Mouse (Mus musculus): ENCODE measurements around the gene Zfp524.

Zfp524 gene

DNA sequence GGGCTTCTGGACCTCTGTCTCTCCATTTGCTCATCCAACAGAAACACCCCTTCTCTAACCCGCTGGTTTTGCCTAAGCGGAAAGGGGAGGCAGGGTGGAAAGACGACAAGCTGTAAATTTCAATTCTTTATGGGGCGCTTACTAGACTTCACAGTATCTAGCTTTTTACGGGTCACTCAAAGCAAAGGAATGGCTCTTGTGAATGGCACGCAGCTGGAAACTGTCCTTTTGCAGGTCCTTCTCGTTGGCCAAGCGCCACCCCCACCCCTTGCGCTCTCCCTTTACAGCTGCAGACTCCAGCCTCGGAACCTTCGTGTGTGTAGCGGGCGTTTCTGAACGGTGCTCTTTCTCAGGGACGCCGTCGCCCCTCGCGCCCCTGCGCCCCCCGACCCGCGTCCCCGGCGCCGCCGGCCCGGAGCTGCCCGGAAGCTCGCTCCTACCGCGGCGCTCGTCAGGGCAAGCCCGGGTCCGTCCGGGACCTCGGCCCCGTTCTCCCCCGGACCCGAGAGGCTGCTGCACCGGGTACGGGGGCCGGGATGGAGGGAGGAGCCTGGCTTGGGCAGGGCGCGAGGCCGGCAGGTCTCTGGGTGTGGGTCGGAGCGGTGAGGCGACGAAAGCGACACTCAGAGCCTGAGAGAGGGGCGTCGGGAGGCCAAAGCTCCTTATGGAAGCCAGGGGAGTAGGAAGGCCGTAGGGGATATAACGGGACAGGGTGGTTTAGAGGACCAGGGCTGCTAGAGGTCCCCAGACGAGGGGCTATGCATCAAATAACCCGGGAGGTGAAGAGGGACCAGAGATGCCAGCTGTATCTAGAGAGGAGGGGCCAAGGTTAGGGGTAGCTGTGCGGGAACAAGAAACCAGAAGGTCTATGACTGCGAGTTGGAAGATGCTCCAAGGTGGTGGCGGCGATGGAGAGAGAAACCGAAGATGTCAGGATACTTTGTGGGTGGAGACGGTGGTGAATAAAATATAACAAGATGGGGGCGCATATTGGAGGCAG is 37.3 kb downstream of the Zfp524 start, which contains the start of gene Zfp580:
Zfp580 (plus strand) TSS at position 346 of the 1,000 bp plus-strand sequence.
- DNase-seq (ENCODE audit: low spot score) = peak; percentile 73

DNA sequence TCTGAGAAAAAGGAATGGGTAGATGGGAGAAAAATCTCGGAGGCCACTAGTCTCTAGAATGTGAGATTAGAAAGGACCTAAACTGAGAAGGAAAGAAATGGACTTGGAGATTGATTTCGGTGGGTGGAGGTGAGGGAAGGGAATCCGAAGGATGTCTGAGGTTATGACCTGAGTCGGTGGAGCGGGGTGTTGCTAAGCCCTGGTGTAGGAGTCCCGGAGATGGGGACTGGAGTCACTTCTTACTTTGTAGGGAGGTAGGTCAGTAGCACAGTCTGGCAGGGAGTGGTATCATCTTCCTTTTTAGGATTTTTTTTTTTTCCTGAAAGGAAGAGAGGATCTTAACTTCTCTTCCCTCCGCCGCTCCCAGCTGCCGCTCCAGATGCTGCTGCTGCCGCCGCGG is 38.2 kb downstream of the Zfp524 start:
- DNase-seq (ENCODE audit: low spot score) = no peak

DNA sequence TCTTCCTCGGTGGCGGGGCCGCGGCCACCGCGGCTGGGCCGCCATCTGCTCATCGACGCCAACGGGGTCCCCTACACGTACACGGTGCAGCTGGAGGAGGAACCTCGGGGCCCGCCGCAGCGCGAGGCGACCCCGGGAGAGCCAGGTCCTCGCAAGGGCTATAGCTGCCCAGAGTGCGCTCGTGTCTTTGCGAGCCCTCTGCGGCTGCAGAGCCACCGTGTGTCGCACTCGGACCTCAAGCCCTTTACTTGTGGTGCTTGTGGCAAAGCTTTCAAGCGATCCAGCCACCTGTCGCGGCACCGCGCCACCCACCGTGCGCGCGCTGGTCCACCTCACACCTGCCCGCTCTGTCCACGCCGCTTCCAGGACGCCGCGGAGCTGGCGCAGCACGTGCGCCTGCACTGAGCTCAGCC is 38.7 kb downstream of the Zfp524 start:
- no peak for DNase-seq (ENCODE audit: low spot score)

GRCm38 (mm10) chr7:5053456-5054179 is 39.4 kb downstream of the Zfp524 start:
- no peak for DNase-seq (ENCODE audit: low spot score)

DNA sequence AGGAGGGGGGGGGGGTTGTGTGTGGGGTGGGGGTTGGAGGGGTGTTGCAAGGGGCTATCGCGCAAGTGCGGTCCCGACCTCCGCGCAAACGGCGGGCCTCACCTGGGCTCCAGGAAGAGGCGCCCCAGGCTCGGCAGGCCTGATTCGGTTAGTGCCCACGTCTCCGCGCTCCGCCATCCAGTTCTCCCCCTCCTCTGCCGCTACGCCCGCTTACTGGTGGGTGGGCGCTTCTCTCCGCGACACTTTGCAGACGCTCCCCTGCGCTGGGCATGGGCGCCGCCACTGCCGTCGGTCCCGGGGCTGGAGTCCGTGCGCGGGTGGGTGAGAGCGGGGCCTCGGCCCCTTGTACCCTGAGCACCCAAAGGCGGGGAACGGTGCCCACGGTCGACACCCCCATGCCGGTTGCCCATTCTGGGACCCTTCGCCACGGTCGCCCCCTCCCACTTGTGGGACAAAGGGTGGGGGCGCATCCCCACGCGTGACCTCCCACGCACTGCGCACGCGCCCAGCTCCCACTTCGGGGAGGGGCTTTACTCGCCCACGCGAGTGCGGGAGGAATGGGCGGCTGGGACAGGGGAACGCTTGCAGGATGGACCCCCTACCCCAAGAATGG is 42.5 kb downstream of the Zfp524 start:
- no peak for DNase-seq (ENCODE audit: low spot score)

GRCm38 (mm10) chr7:5057381-5057780 is 43.2 kb downstream of the Zfp524 start:
- no peak for DNase-seq (ENCODE audit: low spot score)

- DNase-seq (ENCODE audit: low spot score) = no peak
Observed at GRCm38 (mm10) chr7:5057804-5058203, 43.6 kb downstream of the Zfp524 start.

DNA sequence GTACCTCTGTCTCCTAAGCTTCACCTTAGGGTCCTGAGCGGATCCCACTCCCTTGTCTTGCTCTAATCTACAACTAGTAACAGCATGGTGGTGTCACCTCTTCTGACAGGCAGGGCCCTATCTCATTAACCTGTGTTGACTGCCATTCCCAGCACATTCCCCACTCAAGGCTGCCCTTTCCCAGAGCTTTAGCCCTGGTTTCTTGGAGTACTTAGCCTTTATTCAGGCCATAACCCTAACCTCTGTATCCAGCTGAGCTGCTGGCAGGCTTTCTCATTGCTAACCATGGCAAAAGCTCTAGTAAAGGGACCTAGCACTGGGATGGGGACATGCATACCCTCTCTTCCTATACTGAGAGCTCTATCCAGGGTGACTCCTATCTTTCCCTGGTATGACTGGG is 44.4 kb downstream of the Zfp524 start:
- DNase-seq (ENCODE audit: low spot score) = no peak

DNA sequence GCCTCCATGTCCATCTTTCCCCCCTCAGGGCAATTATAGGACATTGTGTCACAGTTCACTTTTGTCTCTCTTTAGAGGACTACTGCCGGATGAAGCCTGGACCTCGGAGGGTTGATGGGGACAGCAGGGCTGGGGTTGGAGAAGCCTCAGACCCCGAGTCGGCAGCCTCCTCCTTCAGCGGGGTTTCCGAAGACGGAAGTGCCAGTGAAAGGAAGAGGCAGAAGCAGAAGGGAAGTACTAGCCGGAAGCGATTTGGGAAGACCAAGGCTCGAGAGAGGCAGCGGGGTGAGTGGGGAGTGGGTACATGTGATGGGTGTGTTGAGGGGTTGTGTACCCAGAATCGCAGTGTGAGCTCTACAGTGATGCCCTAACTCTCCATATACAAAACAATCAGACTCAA is 45.2 kb downstream of the Zfp524 start:
- DNase-seq (ENCODE audit: low spot score) = no peak

DNA sequence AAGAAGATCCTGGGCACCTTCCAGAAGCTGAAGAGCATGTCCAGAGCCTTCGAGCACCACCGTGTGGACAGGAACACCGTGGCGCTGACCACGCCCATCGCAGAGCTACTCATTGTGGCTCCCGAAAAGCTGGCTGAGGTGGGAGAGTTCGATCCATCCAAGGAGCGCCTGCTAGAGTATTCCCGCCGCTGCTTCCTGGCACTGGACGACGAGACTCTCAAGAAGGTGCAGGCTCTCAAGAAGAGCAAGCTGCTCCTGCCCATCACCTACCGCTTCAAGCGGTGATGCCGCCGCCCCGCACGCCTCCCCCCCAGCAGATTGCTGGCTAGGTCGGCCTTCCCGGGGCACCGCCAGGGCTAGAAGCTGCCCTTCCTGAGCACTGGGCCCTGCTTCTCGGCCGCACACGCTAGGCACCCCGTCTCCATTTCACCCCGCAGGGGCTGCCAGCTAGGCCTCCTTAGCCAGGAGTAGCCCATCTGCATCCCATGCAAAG is 46.1 kb downstream of the Zfp524 start:
- DNase-seq (ENCODE audit: low spot score) = peak; percentile 85

- DNase-seq (ENCODE audit: low spot score) = peak; percentile 99
Observed at GRCm38 (mm10) chr7:5060944-5061773, 46.9 kb downstream of the Zfp524 start.

DNA sequence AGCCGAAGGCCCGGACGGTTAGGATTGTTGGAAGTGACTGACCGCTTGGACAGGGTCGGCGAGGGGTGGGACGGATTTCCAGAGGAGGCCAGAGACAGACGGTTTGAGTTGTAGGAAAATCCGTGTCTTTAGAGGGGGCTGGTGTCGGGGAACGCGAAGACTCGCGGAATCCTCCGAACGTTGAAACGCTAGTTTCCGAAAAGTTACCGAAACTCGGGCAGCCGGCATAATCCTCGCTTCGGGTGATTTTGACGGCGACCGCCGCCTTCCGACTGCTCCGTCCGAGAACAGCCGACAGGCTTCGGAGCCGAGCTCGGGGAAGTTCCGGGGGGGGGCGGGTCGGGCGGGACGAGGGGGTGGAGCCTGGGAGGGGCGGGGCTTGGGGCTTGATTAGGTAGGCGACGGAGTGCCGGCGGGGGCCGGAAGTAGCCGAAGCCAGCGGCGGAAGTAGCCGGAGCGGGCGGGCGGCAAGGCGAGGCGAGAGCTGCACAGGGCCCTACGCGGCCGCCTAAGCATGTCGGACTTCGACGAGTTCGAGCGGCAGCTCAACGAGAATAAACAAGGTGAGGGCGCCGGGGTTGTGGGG is 47.7 kb downstream of the Zfp524 start, which contains the start of gene U2af2:
U2af2 (plus strand) TSS at position 370 of the 586 bp plus-strand sequence.
- DNase-seq (ENCODE audit: low spot score) = peak; percentile 94

GRCm38 (mm10) chr7:5062360-5063001 is 48.3 kb downstream of the Zfp524 start:
- DNase-seq (ENCODE audit: low spot score) = peak; percentile 69

- DNase-seq (ENCODE audit: low spot score) = no peak
Observed at GRCm38 (mm10) chr7:5064886-5065285, 50.7 kb downstream of the Zfp524 start.

All from urinary bladder, postnatal 14 days (tissue).